Mouse (Mus musculus) right cerebral cortex, adult 2 months (tissue): Measurements from ENCODE around the gene Hnrnpf.
A peak's percentile ranks its signal among the peaks of the same experiment; 100 is the strongest.

Source experiments
- DNase-seq, 2 experiments: peaks; one replicate each; pipeline ENCODE4 v3.0.0; 2021 to 2022; ENCODE audit warnings: low spot score in 2 of 2

Hnrnpf gene

GRCm38 (mm10) chr6:117891369-117892160 is 8.6 kb upstream of the Hnrnpf start:
- no peak for DNase-seq

DNA sequence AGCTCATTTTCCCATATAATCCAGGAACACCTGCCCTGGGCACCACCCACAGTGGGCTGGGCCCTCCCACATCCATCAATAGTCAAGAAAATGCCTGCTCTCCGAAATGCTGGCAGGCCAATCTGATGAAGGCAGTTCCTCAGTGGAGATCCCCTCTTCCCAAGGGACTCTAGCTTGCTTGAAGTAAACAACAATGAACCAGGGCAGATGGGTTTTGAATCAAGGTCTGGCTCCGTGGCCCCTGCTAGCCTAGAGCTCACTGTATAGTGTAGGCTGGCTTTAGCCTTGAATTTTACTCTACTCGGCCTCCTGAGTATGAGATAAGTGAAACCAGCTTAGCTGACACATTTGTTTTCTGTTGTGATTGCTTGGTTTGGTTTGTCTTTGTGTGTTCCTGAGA is 7.7 kb upstream of the Hnrnpf start:
- no peak for DNase-seq

GRCm38 (mm10) chr6:117893435-117893834 is 6.7 kb upstream of the Hnrnpf start:
- DNase-seq: no peak

GRCm38 (mm10) chr6:117897800-117898199 is 2.3 kb upstream of the Hnrnpf start:
- no peak for DNase-seq

DNA sequence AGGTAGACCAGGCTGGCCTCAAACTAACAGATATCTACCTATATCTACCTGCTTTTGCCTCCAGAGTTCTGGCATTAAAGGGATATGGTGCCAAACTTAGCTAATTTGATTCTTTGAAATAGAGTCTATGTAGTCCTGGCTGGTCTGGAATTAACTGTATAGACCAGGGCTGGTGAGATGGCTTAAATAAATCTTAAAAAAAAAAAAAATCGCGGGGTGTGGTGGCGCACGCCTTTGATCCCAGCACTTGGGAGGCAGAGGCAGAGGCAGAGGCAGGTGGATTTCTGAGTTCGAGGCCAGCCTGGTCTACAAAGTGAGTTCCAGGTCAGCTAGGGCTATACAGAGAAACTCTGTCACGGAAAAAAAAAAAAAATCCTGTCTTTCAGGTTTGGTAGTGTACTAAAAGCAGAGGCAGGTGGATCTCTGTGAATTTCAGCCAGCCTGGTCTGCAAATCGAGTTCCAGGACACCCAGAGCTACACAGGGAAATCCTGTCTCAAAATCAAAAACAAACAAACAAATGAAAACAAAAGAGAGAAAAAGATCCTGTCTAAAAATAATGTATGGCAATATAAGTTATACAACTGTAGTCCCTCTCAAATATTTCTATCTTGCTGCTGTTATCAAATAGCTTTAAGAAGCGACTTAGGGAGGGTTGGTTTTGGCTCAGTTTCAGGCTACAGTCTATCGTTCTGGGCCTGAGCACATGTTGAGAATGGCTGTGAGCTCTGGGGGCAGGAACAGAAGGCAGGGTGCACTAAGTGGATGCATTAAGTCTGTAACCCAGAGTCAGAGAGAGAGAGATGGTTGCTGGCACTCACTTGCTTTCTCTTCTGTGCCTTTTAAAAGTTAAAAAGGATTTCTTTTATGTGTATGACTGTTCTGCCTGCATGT is 1.6 kb downstream of the Hnrnpf start:
- no peak for DNase-seq

DNA sequence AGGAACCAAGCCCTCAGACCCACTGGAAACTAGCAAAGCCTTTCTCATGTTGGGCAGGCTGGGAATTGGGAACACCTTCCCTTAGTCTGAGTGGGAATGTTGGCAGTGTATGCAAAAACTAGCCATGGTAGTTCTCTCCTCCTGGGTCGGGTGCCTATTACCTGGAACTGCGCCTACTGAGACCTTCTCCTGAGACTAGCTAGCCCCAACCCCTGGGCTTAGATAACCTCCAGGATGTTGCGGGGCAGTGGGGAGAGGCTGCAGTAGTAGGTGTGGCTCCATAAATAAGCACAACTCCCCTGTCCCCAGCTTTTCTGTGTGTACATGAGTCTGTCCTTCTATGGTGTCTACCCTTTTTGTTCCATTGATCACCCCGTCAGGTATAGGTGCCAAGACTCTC is 2.4 kb downstream of the Hnrnpf start:
- DNase-seq: no peak

DNA sequence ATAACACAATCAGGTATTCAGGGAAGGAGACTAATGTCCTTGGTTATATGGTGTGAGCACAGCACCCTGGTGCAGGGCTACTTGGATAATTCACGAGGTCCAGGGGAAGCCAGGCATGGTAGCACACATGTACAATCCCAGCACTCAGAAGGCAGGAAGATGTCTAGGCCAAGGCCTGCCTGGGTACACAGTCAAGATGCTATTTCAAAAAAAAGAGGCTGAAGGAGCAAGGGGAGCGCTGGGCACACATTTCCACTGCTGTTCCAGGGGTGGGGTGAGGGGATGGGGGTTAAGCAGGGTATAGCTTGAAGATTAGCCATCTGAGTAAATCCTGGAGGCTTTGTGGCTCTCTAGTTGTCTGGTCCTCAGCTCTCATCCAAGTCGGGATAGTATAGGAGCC is 3.7 kb downstream of the Hnrnpf start:
- DNase-seq: no peak

DNA sequence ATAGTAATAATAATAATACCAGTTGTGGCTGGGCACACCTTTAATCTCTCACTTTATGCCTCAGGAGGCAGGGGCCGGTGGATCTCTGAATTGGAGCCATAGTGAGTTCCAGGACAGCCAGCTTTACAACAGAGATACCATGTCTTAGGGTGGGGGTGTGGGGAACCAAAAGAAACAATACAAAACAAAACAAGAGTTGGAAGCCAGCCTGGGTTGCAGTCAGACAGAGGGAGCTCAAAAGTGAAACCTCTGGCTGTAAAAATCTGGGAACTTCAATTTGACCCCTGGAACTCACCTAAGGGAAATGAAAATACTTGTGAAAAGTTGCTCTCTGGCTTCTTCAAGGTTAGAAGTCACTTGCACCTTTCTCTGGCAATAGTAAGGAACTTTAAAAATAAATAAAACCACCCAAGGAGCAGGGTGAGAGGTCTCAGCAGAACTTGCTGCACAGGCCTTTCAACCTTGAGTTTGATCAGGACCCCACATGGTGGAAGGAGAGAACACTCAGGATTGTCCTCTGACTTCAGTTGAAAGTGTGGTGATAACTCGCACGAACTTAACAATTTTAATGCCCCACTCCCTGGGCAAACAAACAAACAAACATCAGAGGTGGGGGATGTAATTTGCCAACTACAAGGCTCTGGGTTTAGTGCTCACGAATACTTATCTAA is 5.3 kb downstream of the Hnrnpf start:
- DNase-seq: no peak

DNA sequence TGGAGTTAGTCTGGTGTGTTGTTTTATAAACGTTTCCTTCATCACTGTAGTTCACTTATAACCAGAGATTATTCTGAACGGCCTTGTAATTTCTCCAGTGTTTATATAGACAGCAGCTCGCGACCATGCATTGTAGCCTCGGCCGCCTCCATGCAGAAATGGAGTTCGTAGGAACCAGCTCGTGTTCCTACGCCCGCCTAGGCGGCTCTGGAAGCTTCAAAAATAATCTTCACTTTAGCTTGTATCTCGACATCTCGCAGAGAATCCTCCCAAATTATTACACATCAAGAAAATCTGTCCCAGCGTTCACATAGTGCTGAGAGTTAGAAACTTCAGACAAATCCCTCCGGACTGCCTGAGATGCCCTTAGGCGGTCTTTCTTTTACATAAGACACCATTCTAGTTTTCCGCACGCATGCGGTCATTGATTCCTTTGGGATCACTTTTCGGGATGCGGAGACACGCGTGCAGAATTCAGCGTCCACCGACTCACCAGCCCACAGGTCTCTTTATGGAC is 5.9 kb downstream of the Hnrnpf start:
- peak; percentile 65 to 76 for DNase-seq

DNA sequence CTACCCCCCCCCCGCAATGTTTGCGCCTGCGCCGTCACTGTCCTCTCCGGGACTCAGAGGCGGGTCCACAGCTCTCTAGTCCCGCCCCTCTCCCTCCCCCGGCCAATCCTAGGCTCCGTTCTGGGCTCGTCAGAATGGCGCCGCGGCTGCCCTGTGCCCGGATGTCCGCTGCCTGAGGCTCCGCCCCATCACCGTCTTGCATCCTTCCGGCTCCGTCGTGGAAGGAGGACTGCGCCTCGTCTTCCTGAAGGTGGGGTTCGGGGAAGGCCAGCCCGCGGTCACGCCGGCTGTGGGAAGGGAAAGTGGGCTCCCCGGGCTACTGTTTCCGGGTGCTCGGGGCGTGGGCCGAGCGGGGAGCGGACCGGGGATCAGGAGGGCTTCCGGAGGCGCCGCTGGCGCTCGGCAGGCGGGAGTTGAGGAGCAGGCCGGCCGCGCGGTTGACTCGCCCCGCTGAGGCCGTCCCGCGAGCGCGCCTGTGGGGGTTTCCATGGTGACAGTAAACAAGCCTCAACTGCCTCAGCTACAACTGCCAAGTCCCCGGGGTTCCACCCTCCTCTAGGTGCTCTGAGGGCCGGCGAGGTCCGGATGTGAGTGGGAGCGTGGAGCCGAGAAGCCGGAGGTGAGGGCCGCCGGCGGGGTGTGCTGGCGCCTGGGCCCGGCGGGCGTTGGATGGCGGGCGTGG is 6.6 kb downstream of the Hnrnpf start:
- DNase-seq: peak; percentile 96 to 97

GRCm38 (mm10) chr6:117907301-117907978 is 7.3 kb downstream of the Hnrnpf start:
- DNase-seq: peak; percentile 52 to 53

- DNase-seq: peak in 1 of 2 experiments; percentile 18
Measured at GRCm38 (mm10) chr6:117907979-117908355, 7.8 kb downstream of the Hnrnpf start.

GRCm38 (mm10) chr6:117908424-117908900 is 8.3 kb downstream of the Hnrnpf start:
- no peak for DNase-seq

DNA sequence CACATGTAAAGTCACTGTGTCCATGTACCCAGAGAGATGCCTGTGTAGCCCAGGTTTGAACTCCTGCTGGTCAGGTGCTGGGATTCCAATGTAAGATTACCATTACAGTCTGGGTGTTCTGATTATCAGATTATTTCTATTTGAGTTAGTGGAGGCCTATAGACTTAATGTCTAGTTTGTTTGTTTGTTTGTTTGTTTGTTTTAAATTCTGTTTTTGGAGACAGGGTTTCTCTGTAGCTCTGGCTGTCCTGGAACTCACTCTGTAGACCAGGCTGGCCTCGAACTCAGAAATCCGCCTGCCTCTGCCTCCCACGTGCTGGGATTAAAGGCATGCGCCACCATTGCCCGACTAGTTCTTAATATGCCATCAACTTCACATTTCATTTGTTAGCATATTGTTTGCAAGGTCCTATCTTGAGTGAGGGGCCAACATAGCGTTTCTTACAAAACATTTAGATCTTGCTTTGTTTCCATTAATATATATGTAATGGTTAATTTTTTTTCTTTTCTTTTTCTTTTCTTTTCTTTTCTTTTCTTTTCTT is 10.1 kb downstream of the Hnrnpf start:
- no peak for DNase-seq

GRCm38 (mm10) chr6:117914541-117914940 is 14.4 kb downstream of the Hnrnpf start:
- DNase-seq: no peak

DNA sequence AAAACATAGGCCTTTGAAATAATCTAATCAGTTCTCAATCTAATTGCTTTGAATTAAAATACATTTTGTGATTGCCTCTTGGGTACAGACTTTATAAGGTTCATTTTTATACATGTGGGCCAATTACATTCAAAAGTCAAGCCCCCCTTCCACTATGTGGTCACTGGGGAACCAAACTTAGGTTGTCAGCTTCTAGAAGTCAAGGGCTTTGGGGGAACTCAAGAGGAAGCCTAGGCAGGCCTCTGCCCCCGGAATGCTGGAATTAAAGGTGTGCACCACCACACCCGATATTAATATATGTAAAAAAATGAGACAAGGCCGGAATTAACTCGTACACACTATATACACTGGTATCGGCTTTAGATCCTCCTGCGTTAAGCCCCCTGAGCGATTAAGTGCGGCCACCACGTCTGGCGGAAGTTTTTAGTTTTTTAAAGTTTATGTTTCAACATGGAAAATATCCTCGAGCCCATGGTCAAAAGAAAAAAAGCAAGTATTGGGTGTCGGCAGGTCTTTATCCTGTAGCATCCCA is 16.1 kb downstream of the Hnrnpf start:
- DNase-seq: no peak

DNA sequence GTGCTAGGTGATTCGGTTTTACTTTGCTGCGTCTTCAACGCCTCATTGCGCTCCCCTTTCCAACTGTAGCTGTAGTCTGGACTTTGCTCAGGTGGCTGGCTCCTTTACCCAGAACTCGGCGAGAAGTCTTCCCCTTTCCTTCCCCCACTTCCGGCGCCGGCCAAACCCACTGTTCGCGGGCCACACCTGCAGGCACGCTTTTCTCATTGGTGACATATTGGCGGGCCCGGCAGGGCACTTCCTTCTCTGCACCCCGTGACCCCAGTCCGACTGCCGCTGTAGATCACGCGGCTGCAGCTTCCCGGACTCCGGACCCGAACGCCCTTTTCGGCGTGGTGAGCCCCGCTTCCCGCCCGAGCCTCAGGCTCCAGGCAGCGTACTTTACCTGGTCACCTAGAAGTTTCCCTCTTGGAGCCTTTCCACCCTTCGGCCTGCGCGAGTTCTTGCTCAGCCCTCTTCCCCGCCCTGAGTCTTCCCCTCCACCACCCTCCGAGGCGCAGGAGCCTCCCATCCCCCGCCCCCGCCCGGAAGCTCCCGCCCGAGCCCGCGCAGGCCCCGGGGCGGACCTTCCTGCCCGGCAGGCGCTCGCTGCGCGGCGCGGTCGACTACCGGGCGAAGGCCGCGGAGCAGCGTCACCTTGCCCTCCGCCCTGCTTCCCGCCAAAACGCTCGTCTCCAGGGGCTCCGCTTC is 16.8 kb downstream of the Hnrnpf start:
- DNase-seq: peak; percentile 35 to 54

DNA sequence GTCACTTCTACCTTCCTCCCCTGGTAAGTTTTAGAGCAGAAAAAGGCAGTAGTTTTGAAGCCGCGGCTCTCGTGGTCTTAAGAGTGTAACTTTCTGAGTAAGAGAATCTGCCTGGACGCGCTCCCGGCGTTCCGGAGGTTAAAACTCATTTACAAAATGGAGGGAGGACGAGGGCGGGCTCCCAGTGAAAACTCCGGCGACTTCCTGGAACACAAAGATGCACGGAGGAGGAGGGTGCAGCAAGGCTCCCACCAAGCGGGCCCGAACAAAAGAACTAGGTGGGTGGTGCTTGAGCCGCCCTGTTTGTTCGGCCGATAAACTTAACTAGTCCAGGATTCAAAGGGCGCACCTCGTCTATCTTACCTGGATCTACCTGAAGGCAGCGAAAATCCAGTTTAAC is 17.5 kb downstream of the Hnrnpf start:
- peak; percentile 52 to 58 for DNase-seq

GRCm38 (mm10) chr6:117918043-117918442 is 17.9 kb downstream of the Hnrnpf start:
- DNase-seq: no peak
